ENCODE assay signal across 9 mouse cellular contexts in the genomic region with DNA sequence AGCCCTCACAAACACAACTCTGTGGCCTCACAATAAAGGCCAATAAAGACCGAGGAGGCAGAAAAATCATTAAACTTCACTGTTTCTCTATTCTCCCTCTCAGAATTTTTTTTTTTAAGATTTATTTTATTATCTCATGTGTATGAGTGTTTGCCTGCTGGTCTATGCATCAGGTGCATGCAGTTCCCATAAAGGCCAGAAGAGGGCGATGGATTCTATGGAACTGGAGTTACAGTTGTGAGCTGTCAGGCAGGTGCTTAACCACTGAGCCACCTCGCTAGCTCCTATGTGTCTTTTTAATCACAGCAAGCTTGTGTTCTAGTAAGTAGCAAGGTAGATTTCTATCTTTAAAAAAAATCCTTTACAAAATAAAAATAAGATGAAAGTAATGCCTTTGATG.
DNase-seq lines count a peak whose midpoint lies in the region; TF ChIP-seq lines count a peak whose summit lies in the region.
"Had no signal": no experiment of that assay in that cellular context is flagged by ENCODE, and none has a peak within 500 bp of the region (broad histone marks: within the 10 kb centered on the region; RNA-seq: fewer than 3 reads in every experiment).

No protein-coding gene starts in this region.

- 67% methylated on average over 3 of the region's 3 CpGs for WGBS in kidney, adult 2 months
- WGBS in embryonic facial prominence, embryonic 10.5 days: 61% methylated on average over 3 of the region's 3 CpGs

- DNase-seq in kidney, adult 2 months: no peak
- no peak for DNase-seq in kidney, adult 11 months
- DNase-seq in retina, embryonic 14.5 days (ENCODE audit: low spot score): peak; percentile 21
- no peak for DNase-seq in retina, postnatal 1 day
- DNase-seq in embryonic facial prominence, embryonic 10.5 days (ENCODE audit: low spot score): peak; percentile 27
- DNase-seq in thymus, postnatal 4 days: peak; percentile 62
- no peak for DNase-seq in ovary, postnatal 10 days (ENCODE audit: low spot score)
- DNase-seq: gastrocnemius, postnatal 14 days had no signal

- H3K27me3 ChIP-seq in kidney, adult 2 months (replicated peaks; ENCODE audit: control insufficient read depth, insufficient read depth, low read length): no peaks in the 10 kb centered on the region
- H3K27me3 ChIP-seq in embryonic facial prominence, embryonic 10.5 days (replicated peaks; ENCODE audit: low read depth, poor library complexity, severe bottlenecking): no peaks in the 10 kb centered on the region
- H3K27me3 ChIP-seq: lung, embryonic 15.5 days had no signal

- no peak overlapping the region for H3K4me3 ChIP-seq in kidney, adult 2 months (ENCODE audit: insufficient read depth, low read depth, low read length)
- H3K4me3 ChIP-seq in embryonic facial prominence, embryonic 10.5 days: no peak overlapping the region
- H3K4me3 ChIP-seq: lung, embryonic 15.5 days had no signal

- TF ChIP-seq POLR2A in kidney, adult 2 months (IDR thresholded peaks at IDR 0.05; ENCODE audit: low read depth, low read length): no peak

- H3K9me3 ChIP-seq in embryonic facial prominence, embryonic 10.5 days: no peaks in the 10 kb centered on the region
- H3K9me3 ChIP-seq: lung, embryonic 15.5 days had no signal

- H3K27ac ChIP-seq in kidney, adult 2 months (ENCODE audit: insufficient read depth, low read depth, low read length): no peak overlapping the region
- no peak overlapping the region for H3K27ac ChIP-seq in embryonic facial prominence, embryonic 10.5 days (replicated peaks)
- H3K27ac ChIP-seq: lung, embryonic 15.5 days had no signal

- no peaks in the 10 kb centered on the region for H3K4me1 ChIP-seq in kidney, adult 2 months (ENCODE audit: control insufficient read depth, insufficient read depth, low read length)
- H3K4me1 ChIP-seq in embryonic facial prominence, embryonic 10.5 days: no peaks in the 10 kb centered on the region; the same call in 1 of the 2 replicates
- H3K4me1 ChIP-seq: lung, embryonic 15.5 days had no signal

- TF ChIP-seq CTCF in kidney, adult 2 months (conservative IDR thresholded peaks at IDR 0.05; ENCODE audit: insufficient read depth, insufficient read length, low read depth, low read length): peak; percentile 34; the same call in 1 of the 2 replicates

- H3K36me3 ChIP-seq in kidney, adult 2 months (ENCODE audit: control insufficient read depth, insufficient read depth, low read length): no peaks in the 10 kb centered on the region
- no peaks in the 10 kb centered on the region for H3K36me3 ChIP-seq in embryonic facial prominence, embryonic 10.5 days (replicated peaks)
- H3K36me3 ChIP-seq: lung, embryonic 15.5 days had no signal

Comparison
In these comparisons a context has a peak if more than half of its experiments do, and no peak if none do; other contexts are left out.
1. DNase-seq: peak in retina, embryonic 14.5 days (single experiment), embryonic facial prominence, embryonic 10.5 days (single experiment) and thymus, postnatal 4 days (single experiment); none in kidney, adult 2 months (single experiment), kidney, adult 11 months (single experiment), retina, postnatal 1 day (single experiment) and ovary, postnatal 10 days (single experiment).